Mouse (Mus musculus) olfactory bulb, adult 2 months (tissue): ENCODE measurements around the gene Klrg2. TPM values are rescaled to one million over a fixed set of nuclear protein-coding genes. Genes with fewer than 3 reads are reported as not detected.

ENCODE experiments used
- H3K27ac ChIP-seq: fragments of 200-500 bp; 2 replicates; pipeline ENCODE4 v1.5.1; 2012; ENCODE audit warnings: low read depth, low read length; ENCODE audit not compliant: insufficient read depth
- H3K4me1 ChIP-seq: fragments of 200-500 bp; 2 replicates; pipeline ENCODE4 v1.6.1; 2012; ENCODE audit warnings: low read length; ENCODE audit not compliant: control insufficient read depth, insufficient read depth
- H3K4me3 ChIP-seq: fragments of 200-500 bp; 2 replicates; pipeline ENCODE4 v1.5.1; 2012; ENCODE audit warnings: mild to moderate bottlenecking, low read depth, low read length, moderate library complexity; ENCODE audit not compliant: insufficient read depth
- CTCF ChIP-seq: fragments of 200-500 bp; IDR thresholded peaks from 2 replicates; pipeline ENCODE4 v1.5.1; 2012; ENCODE audit warnings: low read depth, mild to moderate bottlenecking, low read length, moderate library complexity; ENCODE audit not compliant: insufficient read depth
- POLR2A ChIP-seq: fragments of 200-500 bp; IDR thresholded peaks from 2 replicates; pipeline ENCODE4 v1.6.1; 2012; ENCODE audit warnings: mild to moderate bottlenecking, low read depth, low read length, moderate library complexity; ENCODE audit not compliant: insufficient read depth
- WGBS: fragments of 180-500 bp; shearing (Covaris S2); methylation state at CpG from one replicate; pipeline ENCODE4 v1.1.7; 2018; 5-methylcytosine and 5-hydroxymethylcytosine counted together
- polyA plus RNA-seq: library from polyadenylated mRNA; stranded (reverse); fragments of >200 nt; gene quantifications from 2 replicates; pipeline ENCODE4 v1.2.4, GENCODE M21; 2012; ENCODE audit warnings: low replicate concordance; ENCODE audit not compliant: missing spikeins, insufficient read depth, insufficient read length

Klrg2 gene
- polyA plus RNA-seq, 1 experiment, result not detected

DNA sequence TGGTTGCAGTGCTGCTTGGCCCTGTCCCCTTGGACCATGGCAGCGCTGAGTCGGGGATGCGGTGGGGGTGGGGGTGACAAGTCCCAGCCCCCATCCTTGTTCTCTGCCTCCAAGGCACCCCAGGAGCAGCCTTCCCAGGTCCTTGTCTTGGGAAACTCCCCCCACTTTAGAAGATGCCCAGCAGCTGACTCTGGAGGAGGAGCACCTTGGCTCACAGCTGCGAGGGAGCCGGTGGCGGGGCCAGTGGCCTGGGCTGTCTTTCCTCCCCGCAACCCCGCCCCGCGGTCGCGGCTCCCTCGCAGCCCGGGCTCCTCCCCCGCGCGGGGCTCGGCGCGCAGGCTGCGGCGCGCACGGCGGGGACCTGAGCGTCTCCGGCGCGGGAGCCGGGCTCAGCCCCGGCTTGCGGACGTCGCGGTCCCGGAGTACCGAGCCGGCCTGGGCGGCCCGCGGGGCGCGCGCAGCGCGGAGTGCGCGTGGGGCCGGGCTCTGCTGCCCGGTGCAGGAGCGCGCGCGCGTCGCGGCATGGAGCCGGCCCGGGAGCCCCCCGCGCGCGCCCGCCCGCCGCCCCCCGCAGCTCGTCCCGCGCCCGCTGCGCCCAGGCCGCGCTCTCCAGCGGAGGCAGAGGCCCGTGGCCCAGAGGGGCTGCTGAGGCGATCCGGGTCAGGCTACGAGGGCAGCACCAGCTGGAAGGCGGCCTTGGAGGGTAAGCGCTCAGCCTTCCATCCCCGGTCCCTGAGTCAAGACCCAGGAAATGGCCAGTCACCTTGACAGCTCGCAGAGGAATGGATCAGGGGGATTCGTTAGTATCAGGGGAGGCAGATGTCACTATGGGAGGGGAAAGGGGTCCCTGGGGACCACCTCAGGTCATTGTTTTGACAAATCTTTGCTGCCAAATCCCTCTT lies 25.9 kb upstream of the Klrg2 start, which contains the start of gene Clec2l:
Gene Clec2l (plus strand): TSS at position 356 of the 902 bp plus-strand sequence.
- Histone ChIP-seq H3K27ac (peak within 1 kb of the TSS; percentile 13; the same call in 1 of the 2 replicates), H3K4me1 (peaks cover 12% of the 10 kb centered on the region), H3K4me3 (peak within 1 kb of the TSS; percentile 84)
- TF ChIP-seq POLR2A (no peak; the same call in 1 of the 2 replicates), CTCF (no peak)
- WGBS, result 4% methylated on average over 82 of the region's 84 CpGs

- no peak overlapping the region for H3K27ac ChIP-seq
- TF ChIP-seq CTCF, result no peak
- TF ChIP-seq POLR2A, result no peak
- H3K4me1 ChIP-seq, result peaks cover 12% of the 10 kb centered on the region
- WGBS, result 74% methylated on average over 4 of the region's 4 CpGs
- no peak overlapping the region for H3K4me3 ChIP-seq
Measured at GRCm38 (mm10) chr6:38661626-38662025, 24.6 kb upstream of the Klrg2 start.

DNA sequence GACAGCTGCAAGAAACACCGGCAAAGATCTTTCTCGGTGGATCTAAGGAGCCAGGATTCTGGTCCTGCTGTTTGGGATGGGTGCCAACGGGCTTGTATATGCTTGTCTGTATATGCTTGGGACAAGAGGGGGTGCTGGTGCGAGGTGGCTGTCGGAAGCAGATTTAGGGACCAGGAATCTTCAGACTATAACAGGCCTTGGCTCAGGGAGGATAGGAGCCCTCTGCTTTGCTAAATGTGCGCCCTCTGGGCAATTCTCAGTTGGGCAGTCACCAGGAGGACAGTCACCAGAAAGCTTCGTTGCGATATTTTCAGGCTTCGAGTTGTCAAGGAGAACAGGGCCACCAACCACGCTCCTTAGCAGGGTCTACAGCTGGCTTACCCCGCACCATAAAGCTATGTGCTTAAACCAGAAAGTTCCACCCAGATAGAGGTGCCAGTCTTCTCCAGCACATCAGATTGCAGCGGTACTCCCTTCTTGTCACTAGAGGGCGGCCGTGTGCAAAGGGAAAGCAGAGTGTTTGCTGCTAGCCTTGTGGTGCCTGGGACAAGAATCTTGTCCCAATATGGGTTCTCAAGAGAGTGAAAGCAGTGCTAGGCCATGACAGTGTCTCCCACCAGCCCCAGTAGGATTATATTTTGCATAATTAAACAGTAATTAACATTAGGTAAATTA lies 13.4 kb upstream of the Klrg2 start:
- WGBS, result 37% methylated on average over 14 of the region's 14 CpGs
- Histone ChIP-seq H3K4me1 (no peaks in the 10 kb centered on the region), H3K4me3 (no peak overlapping the region), H3K27ac (no peak overlapping the region)
- TF ChIP-seq CTCF (peak; percentile 60; the same call in 1 of the 2 replicates), POLR2A (no peak)

GRCm38 (mm10) chr6:38649545-38649944 lies 12.5 kb upstream of the Klrg2 start:
- no peak for TF ChIP-seq POLR2A
- TF ChIP-seq CTCF, result no peak
- H3K27ac ChIP-seq, result no peak overlapping the region
- WGBS, result 72% methylated on average over 3 of the region's 3 CpGs
- no peak overlapping the region for H3K4me3 ChIP-seq
- H3K4me1 ChIP-seq, result no peaks in the 10 kb centered on the region

DNA sequence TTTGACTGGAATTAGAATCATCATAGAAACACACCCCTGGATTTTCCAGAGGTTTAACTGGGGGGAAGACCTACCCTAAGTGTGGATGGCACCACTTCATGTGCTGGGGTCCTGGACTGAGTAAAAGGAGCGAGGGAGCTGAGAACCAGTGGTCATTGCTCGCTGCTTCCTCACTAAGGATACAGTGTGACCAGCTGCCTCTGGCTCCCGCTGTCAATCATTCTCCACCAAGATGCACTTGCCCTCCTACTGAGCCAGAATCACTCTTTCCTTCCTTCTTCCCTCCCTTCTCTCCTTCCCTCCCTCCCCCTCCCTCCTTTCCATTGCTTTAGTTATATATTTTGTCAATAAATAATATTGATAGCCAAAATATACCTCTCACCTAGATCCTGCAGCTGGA lies 6.0 kb upstream of the Klrg2 start:
- 0 out of 2 replicates have a peak, but pooled peaks cover 2% of the 10 kb centered on the region for H3K4me1 ChIP-seq
- 95% methylated on average over 3 of the region's 3 CpGs for WGBS
- H3K4me3 ChIP-seq, result no peak overlapping the region
- H3K27ac ChIP-seq, result no peak overlapping the region
- TF ChIP-seq CTCF, result no peak
- TF ChIP-seq POLR2A, result no peak

- no peak overlapping the region for H3K4me3 ChIP-seq
- H3K4me1 ChIP-seq, result 0 out of 2 replicates have a peak, but pooled peaks cover 2% of the 10 kb centered on the region
- H3K27ac ChIP-seq, result no peak overlapping the region
- TF ChIP-seq CTCF, result no peak
- no peak for TF ChIP-seq POLR2A
- 87% methylated on average over 5 of the region's 5 CpGs for WGBS
Measured at GRCm38 (mm10) chr6:38642593-38642992, 5.6 kb upstream of the Klrg2 start.

DNA sequence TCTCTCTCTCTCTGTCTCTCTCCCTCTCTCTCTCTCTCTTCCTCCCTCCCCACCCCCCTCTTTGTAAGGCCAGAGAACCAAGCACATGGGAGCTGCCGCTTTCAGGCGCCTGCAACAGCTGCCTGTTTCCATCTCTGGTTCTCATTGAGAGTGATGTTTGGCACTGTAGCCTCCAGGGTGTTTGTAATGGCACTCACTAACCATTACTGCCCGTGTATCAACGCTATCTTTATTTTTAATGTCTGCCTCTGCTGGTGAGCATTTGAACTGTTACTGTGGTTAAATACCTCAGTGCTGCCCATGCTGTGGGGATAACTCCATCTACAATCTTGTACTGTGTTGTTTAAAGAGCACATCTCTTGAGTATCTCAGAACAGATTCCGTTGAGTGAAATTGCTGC lies 4.6 kb upstream of the Klrg2 start:
- peaks cover 10% of the 10 kb centered on the region for H3K4me1 ChIP-seq
- no peak overlapping the region for H3K4me3 ChIP-seq
- TF ChIP-seq CTCF, result no peak
- no peak for TF ChIP-seq POLR2A
- WGBS, result 40% methylated on average over 5 of the region's 5 CpGs
- H3K27ac ChIP-seq, result no peak overlapping the region

- Histone ChIP-seq H3K4me3 (no peak overlapping the region), H3K4me1 (peaks cover 13% of the 10 kb centered on the region), H3K27ac (no peak overlapping the region)
- 69% methylated on average over 5 of the region's 5 CpGs for WGBS
- TF ChIP-seq CTCF (no peak), POLR2A (no peak)
Measured at GRCm38 (mm10) chr6:38641228-38641627, 4.2 kb upstream of the Klrg2 start.

- Histone ChIP-seq H3K4me3 (no peak overlapping the region), H3K4me1 (peaks cover 17% of the 10 kb centered on the region), H3K27ac (no peak overlapping the region)
- TF ChIP-seq POLR2A (no peak), CTCF (no peak)
- 60% methylated on average over 11 of the region's 11 CpGs for WGBS
Measured at GRCm38 (mm10) chr6:38640401-38640800, 3.4 kb upstream of the Klrg2 start.
